Mouse (Mus musculus) inflammation-experienced regulatory T-cells, adult 6 months (primary cell): Measurements from ENCODE around the gene Alpl. TPM values are rescaled to one million over a fixed set of nuclear protein-coding genes. Genes with fewer than 3 reads are reported as not detected.
A peak's percentile ranks its signal among the peaks of the same experiment; 100 is the strongest.

Source experiments
- ATAC-seq: one replicate; pipeline ENCODE4 v1.8.0; 2017
- polyA plus RNA-seq, 3 experiments: library from polyadenylated mRNA; unstranded; fragments of 100-300 nt; shearing (Covaris generic); gene quantifications; one replicate each; pipeline ENCODE4 v1.2.1; 2017

Gene Alpl
- 1 to 10 TPM in 2 of 3 experiments, under 1 TPM in 1; 0.43 to 1.4 (median 1.4) TPM for polyA plus RNA-seq

GRCm38 (mm10) chr4:137795611-137796557, at the start of gene Alpl:
Gene Alpl, minus strand, starts transcription at chr4:137796384.
- no peak for ATAC-seq

- no peak for ATAC-seq
These were observed 48.5 kb upstream of the Alpl start for GRCm38 (mm10) chr4:137844656-137845055.

GRCm38 (mm10) chr4:137839452-137839851, 43.3 kb upstream of the Alpl start:
- no peak for ATAC-seq

GRCm38 (mm10) chr4:137838791-137839190, 42.6 kb upstream of the Alpl start:
- ATAC-seq: no peak

- no peak for ATAC-seq
These were observed 41.6 kb upstream of the Alpl start for GRCm38 (mm10) chr4:137837792-137838191.

- ATAC-seq: no peak
These were observed 40.6 kb upstream of the Alpl start for GRCm38 (mm10) chr4:137836741-137837140.

GRCm38 (mm10) chr4:137835624-137836337, 39.6 kb upstream of the Alpl start:
- ATAC-seq: peak; percentile 63

GRCm38 (mm10) chr4:137831598-137831997, 35.4 kb upstream of the Alpl start:
- ATAC-seq: no peak

- ATAC-seq: no peak
These were observed 34.2 kb upstream of the Alpl start for GRCm38 (mm10) chr4:137830380-137830779.

- no peak for ATAC-seq
These were observed 28.7 kb upstream of the Alpl start for GRCm38 (mm10) chr4:137824881-137825280.

GRCm38 (mm10) chr4:137823542-137823941, 27.4 kb upstream of the Alpl start:
- no peak for ATAC-seq

- ATAC-seq: no peak
These were observed 26.4 kb upstream of the Alpl start for GRCm38 (mm10) chr4:137822537-137822936.

GRCm38 (mm10) chr4:137820721-137821120, 24.5 kb upstream of the Alpl start:
- no peak for ATAC-seq

- ATAC-seq: no peak
These were observed 23.3 kb upstream of the Alpl start for GRCm38 (mm10) chr4:137819487-137819886.

GRCm38 (mm10) chr4:137818341-137818740, 22.2 kb upstream of the Alpl start:
- no peak for ATAC-seq

- ATAC-seq: no peak
These were observed 20.0 kb upstream of the Alpl start for GRCm38 (mm10) chr4:137816216-137816615.

- ATAC-seq: no peak
These were observed 19.3 kb upstream of the Alpl start for GRCm38 (mm10) chr4:137815473-137815872.

- ATAC-seq: no peak
These were observed 18.0 kb upstream of the Alpl start for GRCm38 (mm10) chr4:137814140-137814539.

GRCm38 (mm10) chr4:137812946-137813708, 16.9 kb upstream of the Alpl start:
- ATAC-seq: no peak

GRCm38 (mm10) chr4:137809999-137810398, 13.8 kb upstream of the Alpl start:
- ATAC-seq: no peak

- ATAC-seq: no peak
These were observed 11.2 kb upstream of the Alpl start for GRCm38 (mm10) chr4:137807301-137807851.

- ATAC-seq: no peak
These were observed 5.0 kb upstream of the Alpl start for GRCm38 (mm10) chr4:137801196-137801595.

- no peak for ATAC-seq
These were observed 4.1 kb upstream of the Alpl start for GRCm38 (mm10) chr4:137800324-137800723.
